Mouse (Mus musculus) liver, adult 2 months (tissue): ENCODE results near the gene Pde7b. TPM values are rescaled to one million over a fixed set of nuclear protein-coding genes. Genes with fewer than 3 reads are reported as not detected.

Experiments used
- DNase-seq: peaks from one replicate; pipeline ENCODE4 v3.0.0-alpha.2; 2011; ENCODE audit warnings: low read depth, low spot score; ENCODE audit errors: extremely low read depth
- H3K27ac ChIP-seq: fragments of 200-500 bp; replicated peaks from 2 replicates; pipeline ENCODE4 v1.5.1; 2012; ENCODE audit warnings: low read depth, mild to moderate bottlenecking, control low read depth, inconsistent platforms, low read length; ENCODE audit not compliant: insufficient read depth
- H3K27me3 ChIP-seq: fragments of 200-500 bp; 2 replicates; pipeline ENCODE4 v1.6.1; 2012; ENCODE audit warnings: mild to moderate bottlenecking, moderate library complexity, low read length, inconsistent platforms; ENCODE audit not compliant: control insufficient read depth, insufficient read depth
- H3K36me3 ChIP-seq: fragments of 200-500 bp; 2 replicates; pipeline ENCODE4 v1.6.1; 2012; ENCODE audit warnings: low read length, inconsistent platforms; ENCODE audit not compliant: control insufficient read depth, insufficient read depth
- H3K4me1 ChIP-seq: fragments of 200-500 bp; 2 replicates; pipeline ENCODE4 v1.6.1; 2011; ENCODE audit warnings: low read length; ENCODE audit not compliant: control insufficient read depth, insufficient read depth
- H3K4me3 ChIP-seq: fragments of 200-500 bp; 2 replicates; pipeline ENCODE4 v1.5.1; 2011; ENCODE audit warnings: low read depth, mild to moderate bottlenecking, control low read depth, low read length, moderate library complexity; ENCODE audit not compliant: insufficient read depth
- H3K79me2 ChIP-seq: fragments of 200-500 bp; 2 replicates; pipeline ENCODE4 v1.6.1; 2012; ENCODE audit warnings: inconsistent platforms, mild to moderate bottlenecking, low read length, moderate library complexity; ENCODE audit not compliant: control insufficient read depth, insufficient read depth
- H3K9ac ChIP-seq: fragments of 200-500 bp; 2 replicates; pipeline ENCODE4 v1.6.1; 2012; ENCODE audit warnings: low read depth, mild to moderate bottlenecking, control low read depth, inconsistent platforms, low read length
- CTCF ChIP-seq: fragments of 200-500 bp; IDR thresholded peaks from 2 replicates; pipeline ENCODE4 v1.5.1; 2011; ENCODE audit warnings: low read depth, low read length, control low read depth
- POLR2A ChIP-seq: fragments of 200-500 bp; IDR thresholded peaks from 2 replicates; pipeline ENCODE4 v1.6.1; 2011; ENCODE audit warnings: low read length, control low read depth; ENCODE audit not compliant: insufficient read depth; ENCODE audit errors: extremely low read depth
- WGBS: fragments of 180-500 bp; shearing (Covaris S2); methylation state at CpG from one replicate; pipeline ENCODE4 v1.1.7; 2018; 5-methylcytosine and 5-hydroxymethylcytosine counted together
- polyA plus RNA-seq: library from polyadenylated mRNA; depleted of rRNA; stranded (reverse); fragments of >200 nt; gene quantifications from 2 replicates; pipeline ENCODE4 v1.2.3, GENCODE M21; 2012; rRNA removed
- total RNA-seq: library from RNA; depleted of rRNA; stranded (reverse); fragments of >200 nt; gene quantifications from 2 replicates; pipeline ENCODE4 v1.2.3, GENCODE M21; 2014; rRNA removed

Gene Pde7b
- total and polyA plus RNA-seq, 2 experiments, result 3.1 to 7.9 TPM

DNA sequence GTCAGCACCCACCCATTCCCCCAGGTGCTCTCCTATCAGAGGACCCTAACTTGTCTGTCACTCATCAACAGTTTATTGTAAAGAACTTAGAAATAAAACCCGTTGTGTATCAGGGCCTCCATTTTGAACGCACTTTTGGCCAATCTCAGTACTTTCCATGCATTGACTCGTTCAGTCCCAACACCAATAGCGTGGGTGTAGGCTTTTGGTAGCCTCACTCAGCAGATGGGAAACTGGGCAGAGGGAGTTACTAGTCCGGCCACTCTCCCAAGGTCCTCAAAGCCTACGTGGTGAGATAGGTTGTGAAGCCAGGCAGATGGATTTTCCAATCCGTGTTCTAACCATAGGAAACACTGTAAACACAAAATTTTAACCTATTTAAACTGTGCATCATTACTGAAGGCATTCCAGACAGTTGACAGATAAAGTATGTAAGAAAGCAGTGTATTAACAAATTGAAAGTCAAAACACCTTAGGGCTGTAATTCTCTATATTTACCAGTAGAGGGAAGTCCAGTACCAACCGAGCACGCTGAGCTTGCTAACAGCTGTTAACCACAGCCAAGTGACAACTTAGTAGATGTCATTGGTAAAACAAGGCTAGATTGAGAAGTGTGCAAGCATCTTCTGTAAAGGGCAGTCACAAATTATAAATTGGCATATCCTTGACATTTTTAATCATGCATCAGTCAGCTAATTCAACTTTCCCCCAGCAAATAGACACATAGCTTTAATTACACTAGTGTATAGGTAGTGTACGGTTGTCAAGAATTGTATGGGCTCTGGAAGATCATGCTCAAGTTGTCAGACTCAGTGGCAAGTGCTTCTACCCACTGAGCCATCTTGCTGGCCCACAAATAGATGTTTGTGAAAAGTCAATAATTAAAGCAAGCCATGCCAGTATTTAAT is 363.1 kb downstream of the Pde7b start:
- Histone ChIP-seq H3K27me3 (no peaks in the 10 kb centered on the region), H3K9ac (no peak overlapping the region), H3K4me3 (no peak overlapping the region), H3K4me1 (no peaks in the 10 kb centered on the region), H3K36me3 (no peaks in the 10 kb centered on the region), H3K27ac (no peak overlapping the region), H3K79me2 (no peaks in the 10 kb centered on the region)
- TF ChIP-seq POLR2A, result no peak
- TF ChIP-seq CTCF, result peak; percentile 46
- 62% methylated on average over 10 of the region's 10 CpGs for WGBS
- peak; percentile 48 for DNase-seq

DNA sequence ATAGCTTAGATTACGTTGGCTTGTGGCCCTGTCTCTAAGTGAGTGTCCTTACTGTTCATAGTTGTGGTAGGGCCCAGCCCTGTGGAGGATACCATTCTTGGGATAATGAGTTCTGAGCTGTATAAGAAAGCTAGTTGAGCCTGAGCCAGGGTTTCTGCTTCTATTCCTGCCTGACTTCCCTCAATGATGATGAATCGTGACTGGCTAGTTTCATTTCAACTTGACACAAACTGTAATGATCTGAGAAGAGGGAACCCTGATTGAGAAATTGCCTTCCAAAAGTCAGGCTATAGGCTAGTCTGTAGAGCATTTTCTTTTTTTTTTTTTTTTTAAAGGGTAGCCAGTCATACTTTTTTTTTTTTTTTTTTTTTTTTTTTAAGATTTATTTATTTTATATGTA is 376.0 kb downstream of the Pde7b start:
- Histone ChIP-seq H3K36me3 (peaks cover 13% of the 10 kb centered on the region), H3K4me3 (no peak overlapping the region), H3K27me3 (no peaks in the 10 kb centered on the region), H3K9ac (no peak overlapping the region), H3K27ac (no peak overlapping the region), H3K79me2 (no peaks in the 10 kb centered on the region), H3K4me1 (peaks cover 2% of the 10 kb centered on the region; the same call in 1 of the 2 replicates)
- DNase-seq, result no peak
- 89% methylated on average over 2 of the region's 2 CpGs for WGBS
- TF ChIP-seq CTCF, result no peak
- no peak for TF ChIP-seq POLR2A

Other genes with a start within 250 kb of the Pde7b start
- 1.1 and 1.2 TPM in 2 replicates for gene Ahi1, start 227.5 kb upstream of the Pde7b start, total RNA-seq
- 0.22 and 0.24 TPM in 2 replicates for gene Ahi1, start 227.5 kb upstream of the Pde7b start, polyA plus RNA-seq